Mouse (Mus musculus): Measurements from ENCODE around the gene Derl3.
"Not testable (repeated sequence)": the region's sequence is repeated elsewhere in the genome, so short reads cannot be mapped to it uniquely, and the experiment has no call there.

Gene Derl3

GRCm38 (mm10) chr10:75893089-75893750 lies at the start of gene Derl3:
TSS of gene Derl3 (plus strand) at chr10:75893413.
- peak; percentile 97 for DNase-seq

DNA sequence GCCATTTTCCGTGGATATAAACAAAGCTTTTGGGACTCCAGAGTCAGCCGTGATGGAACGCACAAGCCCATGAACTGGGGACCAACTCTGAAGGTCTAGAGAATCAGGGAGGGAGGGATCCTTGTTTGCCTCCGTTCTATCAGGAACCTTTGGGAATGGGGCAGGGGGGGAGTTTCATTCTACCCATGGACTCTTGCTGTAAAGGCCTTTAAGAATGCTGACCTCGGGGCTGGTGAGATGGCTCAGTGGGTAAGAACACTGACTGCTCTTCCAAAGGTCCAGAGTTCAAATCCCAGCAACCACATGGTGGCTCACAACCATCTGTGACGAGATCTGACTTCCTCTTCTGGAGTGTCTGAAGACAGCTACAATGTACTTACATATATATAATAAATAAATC lies 49.3 kb upstream of the Derl3 start:
- DNase-seq, result not testable (repeated sequence)

GRCm38 (mm10) chr10:75844800-75845199 lies 48.4 kb upstream of the Derl3 start:
- DNase-seq, result no peak

GRCm38 (mm10) chr10:75845306-75845930 lies 47.8 kb upstream of the Derl3 start:
- DNase-seq, result no peak

GRCm38 (mm10) chr10:75848382-75848781 lies 44.8 kb upstream of the Derl3 start:
- DNase-seq, result no peak

GRCm38 (mm10) chr10:75851076-75851475 lies 42.1 kb upstream of the Derl3 start:
- DNase-seq, result no peak

GRCm38 (mm10) chr10:75851681-75852080 lies 41.5 kb upstream of the Derl3 start:
- no peak for DNase-seq

GRCm38 (mm10) chr10:75852539-75853125 lies 40.6 kb upstream of the Derl3 start:
- DNase-seq, result no peak

DNA sequence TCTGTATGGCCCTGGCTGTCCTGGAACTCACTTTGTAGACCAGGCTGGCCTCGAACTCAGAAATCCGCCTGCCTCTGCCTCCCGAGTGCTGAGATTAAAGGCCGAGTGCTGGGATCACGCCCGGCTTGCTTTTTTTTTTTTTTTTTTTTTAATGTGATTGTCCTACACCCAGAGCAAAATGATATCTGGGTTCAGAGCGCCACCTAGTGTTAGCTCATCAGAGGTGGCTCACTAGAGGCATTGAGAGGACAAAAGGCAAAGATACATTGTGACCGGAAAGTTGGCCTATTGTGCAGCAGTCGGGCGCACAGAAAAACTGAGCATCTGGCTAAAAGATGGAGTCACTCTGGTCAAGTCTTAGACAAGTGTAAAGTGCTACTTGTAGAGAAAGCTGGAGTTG lies 39.8 kb upstream of the Derl3 start:
- DNase-seq, result peak; percentile 94

- no peak for DNase-seq
Observed at GRCm38 (mm10) chr10:75854096-75854495, 39.1 kb upstream of the Derl3 start.

DNA sequence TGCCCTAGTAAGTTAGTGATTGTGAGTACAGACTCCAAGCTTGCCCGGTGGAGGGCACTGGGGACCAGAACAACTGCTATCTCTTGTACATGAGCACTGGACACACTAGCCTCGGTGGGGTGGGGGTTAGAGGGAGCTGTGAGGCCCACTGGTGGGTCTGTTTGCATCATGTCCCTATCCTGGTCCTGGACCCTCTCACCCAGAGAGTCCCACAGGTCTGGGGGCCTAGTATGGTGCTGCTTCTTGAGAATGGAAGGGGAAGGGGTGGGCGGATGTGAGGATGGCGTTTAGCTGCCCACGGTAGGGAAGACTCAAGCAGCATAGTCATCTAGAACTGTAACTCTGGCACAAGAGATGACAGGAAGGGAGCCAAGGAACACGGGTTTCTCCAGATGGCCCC lies 38.4 kb upstream of the Derl3 start:
- no peak for DNase-seq

DNA sequence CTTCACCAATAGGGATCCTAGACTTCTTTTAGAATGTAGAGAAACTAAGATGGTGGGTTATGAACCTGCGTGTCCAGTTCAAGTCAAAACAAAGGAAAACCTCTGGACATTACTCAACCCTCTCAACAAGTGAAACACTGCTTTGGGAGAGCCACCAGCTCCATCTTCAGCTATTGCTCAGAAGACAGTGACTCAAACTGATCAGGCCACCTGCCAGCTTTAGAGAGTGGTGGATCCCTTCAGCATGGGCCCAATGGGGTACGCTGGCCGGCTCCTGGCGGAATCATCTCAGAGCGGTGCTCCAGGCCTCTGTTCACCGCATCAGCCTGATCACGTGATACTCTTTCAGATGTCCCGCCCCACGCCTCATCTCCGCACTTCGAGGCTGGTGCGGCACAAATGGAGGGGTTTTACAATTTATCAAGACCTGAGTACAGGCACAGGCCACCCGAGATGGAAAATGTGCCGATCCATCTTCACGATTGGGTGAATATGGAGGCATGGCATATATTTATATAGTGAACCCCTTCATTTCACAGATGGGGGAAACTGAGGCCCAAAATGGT lies 37.7 kb upstream of the Derl3 start:
- no peak for DNase-seq

DNA sequence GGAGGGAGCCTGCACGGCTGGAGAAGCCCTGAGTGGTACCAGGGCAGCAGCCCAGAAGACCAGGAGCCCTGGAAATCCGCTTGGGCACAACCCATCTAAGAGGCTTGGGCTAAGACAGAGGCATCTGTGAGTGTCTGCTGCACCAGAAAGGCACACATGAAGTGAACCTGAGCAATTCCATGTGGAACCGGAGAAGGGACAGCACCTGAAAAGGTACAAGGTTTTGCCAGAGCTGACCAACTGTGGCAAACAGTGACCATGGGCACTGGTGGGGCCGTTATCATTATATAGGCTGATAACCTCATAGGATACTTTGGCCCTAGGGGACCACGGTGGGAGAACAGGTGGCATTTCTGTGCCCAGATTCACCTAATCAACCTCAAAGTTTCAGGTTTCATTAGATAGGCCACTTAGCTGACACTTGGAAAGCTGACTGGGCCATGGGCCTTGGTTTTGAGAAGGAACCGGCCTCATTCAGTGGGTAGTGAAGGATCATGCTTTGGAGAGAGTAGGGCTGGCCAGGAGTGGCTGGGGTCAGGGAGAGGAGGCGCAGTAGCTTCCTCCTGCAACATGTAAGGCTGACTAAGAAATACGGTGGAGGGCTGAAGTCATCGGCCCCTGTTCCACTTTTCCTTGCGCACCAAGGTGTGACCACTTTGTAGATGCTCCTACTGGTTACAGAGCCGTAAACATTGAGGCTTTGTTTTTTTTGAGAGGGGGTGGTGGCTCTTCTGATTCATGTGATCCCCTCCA lies 36.9 kb upstream of the Derl3 start:
- no peak for DNase-seq

DNA sequence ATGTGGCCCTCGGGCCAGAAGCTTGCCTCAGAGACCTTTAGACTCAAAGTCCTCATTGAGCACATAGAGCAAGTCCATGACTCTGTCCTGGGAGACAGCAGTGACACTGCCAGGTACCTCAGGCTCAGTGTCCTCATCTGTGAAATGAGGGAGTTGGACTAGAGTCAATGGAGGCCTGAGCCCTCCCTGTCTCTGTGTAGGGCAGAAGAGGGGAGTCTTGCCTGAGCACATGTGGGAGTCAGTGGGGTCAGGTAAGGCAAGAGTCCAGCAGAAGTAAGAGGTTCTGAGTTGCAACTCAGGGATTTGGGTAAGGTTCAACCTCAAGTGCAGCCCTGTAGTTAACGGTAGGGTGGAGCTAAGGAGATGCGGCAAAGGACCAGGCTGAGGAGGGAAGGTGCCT lies 36.2 kb upstream of the Derl3 start:
- no peak for DNase-seq

GRCm38 (mm10) chr10:75857598-75857997 lies 35.6 kb upstream of the Derl3 start:
- DNase-seq, result no peak

GRCm38 (mm10) chr10:75859107-75859746 lies 34.0 kb upstream of the Derl3 start:
- DNase-seq, result peak; percentile 38

DNA sequence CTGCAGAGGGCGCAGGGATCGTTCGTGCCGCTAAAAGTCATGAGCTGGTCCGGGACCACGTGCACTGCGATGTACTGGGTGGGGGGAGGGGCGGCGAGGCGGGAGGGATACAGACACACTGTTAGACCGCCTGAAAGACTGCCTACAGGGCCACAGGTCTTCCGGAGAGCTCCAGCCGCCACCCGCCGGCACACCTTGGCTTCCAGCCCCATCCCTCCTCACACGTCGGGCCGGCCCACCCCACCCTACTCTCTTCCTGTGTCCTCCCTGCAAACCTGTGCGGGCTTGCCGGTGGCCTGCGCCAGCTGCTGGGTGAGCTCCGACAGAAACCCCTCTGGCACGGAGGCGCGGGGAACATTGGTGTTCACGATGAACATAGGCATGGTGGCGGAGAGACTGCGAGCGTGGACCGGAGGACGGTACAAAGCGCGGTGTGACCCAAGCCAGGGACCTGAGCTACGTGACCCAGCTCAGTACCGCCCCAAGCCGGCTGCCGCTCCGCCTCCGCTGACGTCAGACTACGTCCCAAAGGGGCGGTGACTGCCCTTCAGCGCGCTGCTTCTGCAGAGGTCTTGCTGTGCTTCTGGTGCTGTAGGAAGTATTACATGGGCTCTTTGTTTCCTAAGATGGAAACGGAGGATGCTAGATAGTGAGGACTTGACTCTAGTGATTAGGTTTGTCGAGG lies 33.3 kb upstream of the Derl3 start, which contains the start of gene Mif:
Gene Mif (minus strand): TSS at position 455 of the 685 bp plus-strand sequence.
- peak; percentile 89 for DNase-seq

- no peak for DNase-seq
Observed at GRCm38 (mm10) chr10:75860746-75861145, 32.5 kb upstream of the Derl3 start.

DNA sequence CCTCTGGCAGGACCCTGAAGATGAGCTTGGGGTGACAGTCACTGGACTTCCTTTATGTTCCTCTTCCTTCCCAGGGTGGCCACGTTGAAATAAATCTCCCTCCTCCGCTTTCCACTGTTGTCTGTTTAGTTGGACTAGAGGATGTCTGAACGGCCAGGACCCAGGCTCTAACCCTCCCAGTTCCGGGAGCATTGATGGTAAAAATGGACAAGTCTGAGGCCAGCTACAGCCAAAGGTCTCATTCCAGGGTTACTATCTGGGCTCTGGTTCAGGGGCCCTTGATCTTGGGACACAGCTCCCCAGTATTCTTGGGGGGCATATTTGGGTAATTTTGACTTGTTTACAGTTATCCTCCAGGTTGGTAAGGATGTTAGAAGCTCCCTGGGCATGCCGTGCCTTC lies 31.6 kb upstream of the Derl3 start:
- DNase-seq, result no peak

- DNase-seq, result no peak
Observed at GRCm38 (mm10) chr10:75872025-75872914, 20.9 kb upstream of the Derl3 start.
